Mouse (Mus musculus): Measurements from ENCODE around the gene Pomgnt2.
A peak's percentile ranks its signal among the peaks of the same experiment; 100 is the strongest.
"Not testable (repeated sequence)": the region's sequence is repeated elsewhere in the genome, so short reads cannot be mapped to it uniquely, and the experiment has no call there.

Gene Pomgnt2

DNA sequence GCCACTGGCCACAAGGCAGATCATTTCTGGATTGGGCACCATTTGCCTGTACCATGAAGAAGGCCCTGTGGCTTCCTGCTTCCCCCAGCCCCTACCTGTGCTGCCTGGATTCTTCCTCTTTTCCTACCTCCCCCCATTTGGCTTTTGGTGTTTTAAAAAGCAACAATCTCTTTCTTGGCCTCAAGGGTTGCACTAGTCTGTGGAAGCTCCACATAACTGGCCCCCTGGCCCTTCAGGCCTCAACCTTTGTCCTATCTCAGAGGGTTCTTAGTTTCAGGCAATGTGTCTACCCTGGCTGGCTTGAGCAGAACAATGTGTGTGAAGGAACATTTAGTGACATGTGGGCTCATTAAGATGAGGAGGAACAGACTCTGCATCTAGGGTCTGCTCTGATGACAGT lies at the start of gene Pomgnt2:
Gene Pomgnt2, minus strand, starts transcription at position 101 of the 400 bp plus-strand sequence.
- no peak for DNase-seq

DNA sequence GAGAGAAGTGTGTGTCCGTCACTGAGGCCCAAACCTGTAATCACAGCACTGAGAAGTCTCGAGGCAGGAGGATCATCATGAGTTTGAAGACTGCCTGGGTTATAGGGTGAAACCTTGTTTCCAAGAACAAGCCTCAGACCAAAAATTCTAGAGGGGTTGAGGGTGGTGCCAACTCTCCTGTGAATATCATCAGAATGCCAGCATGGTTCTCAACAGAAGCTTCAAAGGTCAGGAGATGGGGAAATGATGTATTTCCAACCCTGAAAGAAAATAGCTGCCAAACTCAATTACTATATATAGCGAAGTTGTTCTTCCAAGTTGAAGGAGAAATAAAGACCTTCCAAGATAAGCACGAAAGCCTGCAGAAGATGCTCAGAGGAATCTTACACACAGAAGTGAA lies 42.9 kb upstream of the Pomgnt2 start:
- no peak for DNase-seq

DNA sequence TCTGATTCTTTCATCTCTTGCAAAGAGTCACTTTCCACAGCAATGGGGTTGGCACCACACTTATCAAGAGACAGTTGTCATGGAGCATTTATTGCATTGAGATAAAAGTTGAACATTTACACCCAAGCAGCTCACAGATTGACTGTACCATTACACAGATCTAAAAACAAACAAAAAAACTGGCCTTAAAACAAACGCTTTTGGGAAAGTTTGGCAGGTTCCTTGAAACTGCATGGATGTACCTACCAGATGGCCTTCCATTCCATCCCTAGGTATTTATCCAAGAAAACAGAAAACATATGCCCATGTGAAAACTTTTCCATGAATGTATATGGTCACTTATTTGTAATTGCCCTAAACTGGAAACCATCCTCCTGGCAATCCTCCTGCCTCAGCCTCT lies 41.7 kb upstream of the Pomgnt2 start:
- DNase-seq: no peak

DNA sequence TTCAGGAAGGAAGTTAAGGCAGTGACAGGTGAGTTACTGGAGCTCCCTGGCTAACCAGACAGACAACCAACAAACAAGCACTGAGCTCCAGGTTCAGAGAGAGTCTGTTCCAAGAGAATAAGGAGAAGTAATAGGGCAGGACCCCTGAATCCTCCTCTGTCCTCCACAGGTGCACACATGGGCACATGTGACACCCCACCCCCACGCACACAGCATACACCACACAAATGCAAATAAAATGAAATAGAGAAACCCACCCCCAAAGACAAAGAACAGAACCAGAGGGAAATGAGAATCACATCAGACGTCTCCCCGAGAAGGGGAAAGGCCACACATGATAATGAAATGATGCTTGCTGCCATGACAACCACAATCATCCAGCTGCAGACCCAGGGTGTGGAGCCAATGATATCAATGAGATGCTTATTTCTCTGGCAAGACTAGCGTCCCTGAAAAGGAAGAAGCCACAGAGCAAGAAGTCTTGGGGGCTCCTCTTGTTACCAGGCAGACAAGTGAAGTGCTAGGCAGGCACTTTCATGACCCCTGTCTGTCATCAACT lies 39.7 kb upstream of the Pomgnt2 start:
- no peak for DNase-seq

DNA sequence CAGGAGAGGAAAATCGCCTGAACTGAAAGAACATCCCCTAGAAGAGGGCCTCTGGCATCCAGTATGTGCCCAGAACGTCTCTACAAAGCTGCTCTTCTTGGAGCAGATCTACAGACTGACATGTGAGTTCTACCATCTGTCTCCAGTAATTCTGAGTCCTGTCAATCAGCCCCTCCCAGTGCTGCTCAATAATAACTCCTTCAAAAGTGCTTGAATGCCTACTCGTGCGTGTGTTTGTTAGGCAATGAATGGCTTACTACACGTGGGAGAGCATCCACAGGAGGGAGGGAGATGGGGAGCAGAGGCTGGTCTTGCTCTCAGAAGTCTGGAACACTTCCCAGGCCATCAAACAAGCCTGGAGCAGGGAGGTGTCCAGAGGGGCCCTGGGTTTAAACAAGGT lies 38.9 kb upstream of the Pomgnt2 start:
- DNase-seq: no peak

DNA sequence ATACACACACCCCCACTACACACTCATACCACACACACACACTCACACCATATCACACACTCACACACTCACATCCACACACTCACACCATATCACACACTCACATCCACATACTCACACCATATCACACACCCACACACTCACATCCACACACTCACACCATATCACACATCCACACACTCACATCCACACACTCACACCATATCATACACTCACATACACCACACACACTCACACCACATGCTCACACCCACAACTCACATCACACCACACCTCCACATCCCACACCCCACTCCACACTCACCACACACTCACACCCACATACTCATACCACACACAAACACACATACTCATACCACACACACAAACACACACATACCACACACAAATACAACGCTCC lies 38.0 kb upstream of the Pomgnt2 start:
- no peak for DNase-seq

DNA sequence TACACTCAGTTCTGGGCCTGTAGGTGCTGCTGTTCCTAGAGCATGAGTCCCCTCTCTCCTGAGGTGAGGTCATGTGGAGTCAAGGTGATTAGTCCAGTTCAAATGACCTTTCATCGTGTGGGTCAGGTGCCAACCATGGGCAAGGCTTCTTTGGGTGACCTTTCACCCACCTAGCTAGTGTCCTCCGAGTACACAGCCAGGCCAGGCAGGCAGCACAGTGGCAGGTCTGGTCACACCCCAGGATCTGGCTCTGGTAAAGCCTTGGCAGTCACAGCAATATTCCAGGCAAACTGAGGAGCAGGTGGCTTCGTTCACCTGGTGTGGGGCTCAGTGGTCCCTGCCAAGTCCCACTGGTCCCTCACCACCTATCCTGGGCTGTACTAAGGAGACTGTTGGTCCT lies 35.2 kb upstream of the Pomgnt2 start:
- no peak for DNase-seq

DNA sequence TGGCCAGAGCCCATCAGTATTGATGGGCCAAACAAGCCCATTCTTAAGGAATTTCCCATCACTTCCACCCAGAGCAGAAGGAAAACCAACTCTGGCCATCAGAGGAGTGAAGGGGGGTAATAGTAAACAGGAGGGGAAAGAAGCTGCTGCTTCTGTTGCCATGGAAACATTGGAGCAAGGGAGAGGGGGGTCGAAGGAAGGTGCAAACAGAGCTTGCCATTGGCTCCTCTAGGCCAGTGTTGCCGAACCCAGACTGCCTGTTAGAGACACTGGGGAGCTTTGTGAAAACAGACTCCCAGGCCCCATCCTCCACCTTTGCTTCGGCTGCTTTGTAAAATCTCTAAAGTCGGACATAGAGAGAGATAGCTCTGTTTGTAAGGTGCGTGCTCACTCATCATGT lies 33.8 kb upstream of the Pomgnt2 start:
- DNase-seq: no peak

DNA sequence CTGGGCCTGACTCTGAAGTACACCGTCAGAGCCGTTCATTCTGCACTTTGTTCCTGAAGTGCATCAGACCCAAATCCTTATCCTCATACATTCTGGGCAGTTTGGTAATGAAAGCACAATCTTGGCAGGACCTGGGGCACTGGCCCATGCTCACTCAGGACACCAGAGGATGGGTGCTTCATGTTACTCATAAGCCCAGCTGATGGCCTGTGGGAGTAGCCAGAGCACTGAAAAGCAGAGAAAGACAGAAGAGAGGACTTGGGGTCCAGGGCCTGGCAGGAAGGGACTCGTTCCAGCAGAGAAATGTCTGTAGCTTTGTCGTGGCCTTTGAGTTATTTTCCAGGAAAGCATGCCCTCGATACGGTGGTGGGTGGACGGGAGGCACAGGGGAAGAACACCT lies 32.9 kb upstream of the Pomgnt2 start:
- no peak for DNase-seq

DNA sequence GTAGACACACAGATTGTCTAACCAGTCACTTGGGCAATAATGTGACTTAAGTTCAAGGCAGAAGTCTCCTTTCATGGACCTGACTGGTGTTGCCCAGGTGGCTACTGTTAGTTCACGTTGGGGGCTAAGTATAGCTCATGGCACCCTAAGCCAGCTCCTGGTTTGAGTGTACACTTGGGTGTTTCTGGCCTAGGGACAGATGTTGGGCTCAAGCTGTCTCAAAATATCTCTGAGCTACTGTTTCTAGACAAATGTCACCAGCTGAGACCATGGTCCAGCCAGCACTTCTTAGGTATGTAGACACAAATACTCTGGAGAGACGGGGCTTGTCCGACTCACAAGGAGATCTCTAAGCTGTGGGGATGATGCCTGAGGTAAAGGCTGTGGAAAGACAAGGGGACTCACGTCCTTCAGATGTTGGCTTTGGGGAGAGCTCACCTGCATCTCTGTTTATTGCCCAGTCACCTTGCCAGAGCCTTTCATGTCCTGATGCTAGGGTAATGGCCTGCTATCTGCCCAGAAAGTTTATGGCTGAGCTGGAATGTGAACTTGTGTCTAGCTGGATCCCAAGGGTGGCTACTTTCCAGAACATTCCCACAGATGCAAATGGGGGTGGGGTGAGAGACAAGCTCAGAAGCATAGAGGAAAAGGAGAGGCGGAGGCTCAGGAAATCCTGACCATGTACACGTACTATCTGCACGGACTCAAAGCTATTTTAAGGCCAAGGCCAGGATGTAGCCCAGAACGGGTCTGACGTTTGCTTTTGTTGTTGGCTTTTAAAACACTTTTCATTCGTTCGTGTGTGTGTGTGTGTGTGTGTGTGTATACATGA lies 31.2 kb upstream of the Pomgnt2 start:
- DNase-seq: no peak

DNA sequence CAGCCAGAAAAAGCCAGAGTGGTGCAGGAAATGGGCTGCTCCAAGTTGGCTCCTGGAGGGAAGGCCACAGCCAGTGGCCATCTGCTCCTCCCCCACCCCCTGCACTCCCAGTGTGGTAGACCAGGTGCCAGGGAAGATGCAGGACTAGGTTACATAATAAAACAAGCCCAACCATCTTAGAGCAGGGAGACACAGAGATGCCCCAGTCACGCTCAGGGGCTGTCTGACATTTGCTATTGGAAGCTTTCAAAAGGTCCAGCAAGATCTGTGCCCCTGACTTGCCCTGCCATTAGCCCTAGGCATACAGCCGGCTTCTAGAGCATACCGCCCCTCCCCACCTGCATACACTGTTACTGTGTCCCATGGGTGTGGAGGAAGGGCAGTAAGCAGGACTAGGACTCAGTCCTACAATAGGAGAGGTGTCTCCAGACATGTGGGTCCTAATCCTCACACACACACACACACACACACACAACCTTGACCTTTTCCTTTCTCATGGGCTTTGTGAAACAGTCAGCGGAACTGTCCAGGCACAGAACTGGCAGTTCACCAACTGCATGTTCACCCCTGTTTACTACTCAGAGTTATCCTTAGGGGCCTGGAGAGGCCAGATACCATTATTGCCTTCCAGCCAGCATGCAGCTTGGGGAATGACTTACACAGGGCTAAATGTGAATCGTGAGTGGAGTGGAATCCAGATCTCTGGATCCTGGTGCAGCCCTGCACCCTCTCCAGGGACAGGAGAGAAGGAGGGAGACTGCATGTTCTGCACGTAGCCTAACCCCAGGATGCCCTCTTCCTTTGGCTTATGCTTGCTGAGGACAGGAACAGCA lies 30.4 kb upstream of the Pomgnt2 start:
- DNase-seq: no peak

DNA sequence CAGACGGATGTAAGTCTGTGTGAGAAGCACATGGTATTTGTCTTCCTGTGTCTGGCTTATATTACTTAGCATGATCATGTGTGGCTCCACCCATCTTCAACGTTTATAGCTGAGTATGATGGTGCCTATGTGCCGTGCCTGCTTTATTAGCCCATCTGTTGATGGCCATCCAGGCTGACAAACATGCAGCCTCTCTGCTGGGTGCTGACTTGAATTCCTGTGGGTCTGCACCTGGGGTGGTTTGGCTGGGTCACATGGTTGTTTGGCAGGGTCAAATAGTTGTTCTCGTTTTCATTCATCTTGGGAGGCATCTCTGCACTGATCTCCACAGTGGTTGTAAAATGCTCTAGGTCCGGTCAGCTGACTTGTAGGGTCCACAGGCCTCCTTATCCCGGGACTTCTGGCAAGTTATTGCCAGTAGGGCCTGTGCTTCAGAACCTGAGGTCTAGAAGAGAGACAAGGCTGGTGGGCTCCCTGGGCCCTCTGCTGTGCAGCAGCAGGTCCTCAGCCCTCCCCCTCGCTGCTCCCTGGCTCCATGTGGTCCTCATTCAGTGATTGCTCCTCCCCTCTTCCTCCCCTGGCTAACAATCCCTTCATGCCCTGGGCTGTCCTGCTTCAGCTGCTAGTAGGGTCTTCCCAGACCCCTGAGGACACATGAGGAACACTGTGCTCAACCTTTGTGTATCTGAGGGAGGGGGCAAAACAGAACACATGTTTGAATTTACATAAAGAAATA lies 29.1 kb upstream of the Pomgnt2 start:
- DNase-seq: no peak

DNA sequence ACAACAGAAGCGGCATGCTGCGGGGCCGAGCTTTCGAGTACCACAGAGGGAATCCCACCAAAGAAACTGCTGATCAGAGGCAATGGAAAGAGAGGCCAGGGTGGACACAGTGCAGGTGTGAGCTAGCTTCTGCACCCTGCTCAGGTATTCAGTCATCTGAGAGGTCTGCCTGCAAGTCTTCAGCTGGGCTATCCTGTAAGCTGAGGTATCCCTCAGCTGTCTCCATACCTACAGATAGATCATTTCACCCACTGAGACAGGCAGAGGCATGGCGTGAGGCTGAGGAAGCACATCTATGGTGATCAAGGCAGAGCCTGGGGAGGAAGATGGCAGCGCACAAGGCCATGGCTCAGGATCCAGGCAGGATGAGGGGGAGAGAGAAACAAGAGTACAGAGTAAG lies 27.5 kb upstream of the Pomgnt2 start:
- DNase-seq: no peak

DNA sequence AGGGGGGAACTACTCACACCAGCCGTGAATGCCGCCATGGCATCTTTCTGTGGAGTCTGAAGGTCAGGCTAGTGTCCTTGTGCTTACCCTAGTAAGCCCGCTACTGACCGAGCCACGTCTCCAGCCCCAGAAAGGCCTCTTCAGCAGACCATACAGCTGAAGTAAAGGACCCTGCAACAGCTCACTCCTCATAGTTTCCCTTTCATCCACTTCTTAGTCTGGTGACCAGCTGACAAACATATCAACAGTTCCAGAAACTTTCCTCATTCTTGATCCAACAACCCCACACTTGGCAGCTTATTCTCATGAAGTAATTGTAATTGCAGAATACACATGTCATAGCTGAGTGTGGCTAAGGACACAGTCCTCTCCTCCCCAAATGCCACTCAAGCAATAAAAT lies 27.0 kb upstream of the Pomgnt2 start:
- no peak for DNase-seq

DNA sequence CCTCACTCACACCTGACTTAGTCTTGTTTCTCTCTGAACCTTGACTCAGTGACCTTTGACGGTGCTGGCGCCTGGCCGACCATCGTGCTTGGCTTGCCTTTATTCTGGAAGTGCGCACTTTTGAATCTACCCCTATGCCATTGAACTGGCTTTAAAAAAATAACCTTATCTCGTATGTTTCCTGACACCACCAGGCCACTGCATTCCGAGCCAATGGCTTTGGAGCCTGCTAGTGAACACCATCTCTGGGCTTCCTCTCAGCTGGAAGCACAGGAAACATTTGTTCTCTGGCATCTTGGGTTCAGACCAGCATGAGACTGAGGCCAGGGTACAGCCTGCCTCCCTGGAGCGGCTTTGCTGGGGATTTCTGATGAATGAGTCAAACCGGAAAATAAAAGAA lies 25.9 kb upstream of the Pomgnt2 start:
- no peak for DNase-seq

DNA sequence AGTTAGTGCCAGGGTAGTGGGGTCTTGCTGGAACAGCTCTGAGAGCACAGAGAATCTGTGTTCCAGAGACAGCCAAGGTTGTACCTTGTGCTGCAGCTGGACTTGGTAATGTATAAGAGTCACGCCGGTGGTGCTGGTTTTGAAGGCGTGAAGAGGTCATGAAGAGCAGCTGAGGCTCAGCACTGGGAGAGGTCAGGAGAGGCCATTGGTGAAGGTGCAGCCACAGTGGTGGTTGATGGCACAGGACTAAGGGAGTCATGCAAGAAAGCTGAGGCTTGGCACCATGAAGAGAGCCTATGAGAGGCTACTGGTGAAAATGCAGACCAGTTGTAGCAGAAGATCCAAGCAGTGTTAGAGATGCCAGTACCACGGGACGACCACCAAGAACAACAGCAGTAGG lies 24.7 kb upstream of the Pomgnt2 start:
- DNase-seq: no peak

DNA sequence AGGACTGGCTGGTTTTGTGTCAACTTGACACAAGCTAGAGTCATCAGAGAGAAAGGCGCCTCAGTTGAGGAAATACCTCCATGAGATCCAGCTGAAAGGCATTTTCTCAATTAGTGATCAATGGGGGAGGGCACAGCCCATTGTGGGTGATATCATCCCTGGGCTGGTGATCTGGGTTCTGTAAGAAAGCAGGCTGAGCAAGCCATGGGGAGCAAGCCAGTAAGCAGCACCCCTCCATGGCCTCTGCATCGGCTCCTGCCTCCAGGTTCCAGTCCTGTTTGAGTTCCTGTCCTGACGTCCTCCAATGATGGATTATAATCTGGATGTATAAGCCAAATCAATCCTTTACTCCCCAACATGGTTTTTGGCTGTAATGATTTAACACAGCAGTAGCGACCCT lies 24.3 kb upstream of the Pomgnt2 start:
- DNase-seq: not testable (repeated sequence)

DNA sequence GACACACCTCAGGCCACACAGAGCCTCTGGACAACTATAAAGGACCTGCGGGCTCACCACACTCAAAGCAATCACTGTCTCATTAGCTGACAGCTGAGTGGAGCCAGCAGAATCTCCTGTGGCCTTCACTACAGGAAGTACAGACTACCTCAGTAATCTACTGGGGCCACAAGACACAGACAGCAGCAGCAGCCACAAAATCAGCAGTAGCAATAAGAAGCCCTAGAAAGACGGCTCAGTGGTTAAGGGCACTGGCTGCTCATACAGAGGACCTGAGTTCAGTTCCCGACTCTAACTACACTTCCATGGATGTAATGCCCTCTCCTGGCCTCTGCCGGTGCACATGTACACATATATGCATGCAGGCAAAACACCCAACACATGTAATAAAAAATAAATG lies 23.4 kb upstream of the Pomgnt2 start:
- DNase-seq: no peak

DNA sequence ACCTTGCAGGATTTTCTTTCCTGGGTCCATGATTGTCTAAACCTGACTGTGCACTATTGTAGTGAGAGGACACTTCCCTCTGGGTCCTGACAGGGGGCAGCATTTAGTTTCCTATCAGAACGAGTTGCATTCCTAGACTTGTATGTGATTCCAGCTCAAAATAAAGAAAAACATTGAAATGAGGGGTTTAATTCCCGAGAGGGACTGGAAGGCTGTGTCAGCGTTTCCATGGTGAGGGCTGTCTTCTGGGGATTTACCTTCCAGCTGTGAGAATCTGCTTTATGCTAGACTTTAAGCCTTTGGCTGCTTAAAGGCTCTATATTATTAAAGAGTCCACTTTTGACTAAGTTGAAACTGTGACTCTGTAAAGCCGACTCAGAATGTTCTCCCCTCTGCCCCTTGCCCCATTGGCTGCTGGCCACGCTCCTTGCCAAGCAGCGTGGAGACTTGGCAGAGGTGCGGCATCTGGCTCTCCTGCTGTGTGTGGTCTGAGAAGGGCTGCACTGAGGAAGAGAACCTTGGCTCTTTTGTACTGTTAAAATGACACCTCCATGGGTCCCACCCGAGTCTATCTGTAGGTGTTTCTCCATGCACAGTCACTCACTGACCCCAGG lies 22.0 kb upstream of the Pomgnt2 start:
- DNase-seq: no peak

DNA sequence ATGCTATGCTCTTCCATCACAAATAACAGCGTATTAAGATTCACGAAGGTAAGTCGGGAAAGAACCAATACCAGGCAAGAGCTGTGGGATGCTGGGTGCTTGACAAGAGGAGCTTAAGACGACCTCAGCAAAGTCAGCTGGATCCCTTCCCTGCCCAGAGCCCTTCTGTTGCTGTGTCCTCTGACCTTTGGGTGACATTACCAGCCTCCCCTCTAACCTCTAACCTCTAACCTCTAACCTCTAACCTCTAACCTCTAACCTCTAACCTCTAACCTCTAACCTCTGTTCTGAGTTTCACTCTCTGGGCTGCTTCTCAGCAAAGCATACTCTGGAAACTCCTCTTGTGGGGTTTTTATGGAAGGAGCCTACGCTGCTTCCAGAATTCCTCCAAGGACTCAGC lies 21.2 kb upstream of the Pomgnt2 start:
- DNase-seq: no peak

DNA sequence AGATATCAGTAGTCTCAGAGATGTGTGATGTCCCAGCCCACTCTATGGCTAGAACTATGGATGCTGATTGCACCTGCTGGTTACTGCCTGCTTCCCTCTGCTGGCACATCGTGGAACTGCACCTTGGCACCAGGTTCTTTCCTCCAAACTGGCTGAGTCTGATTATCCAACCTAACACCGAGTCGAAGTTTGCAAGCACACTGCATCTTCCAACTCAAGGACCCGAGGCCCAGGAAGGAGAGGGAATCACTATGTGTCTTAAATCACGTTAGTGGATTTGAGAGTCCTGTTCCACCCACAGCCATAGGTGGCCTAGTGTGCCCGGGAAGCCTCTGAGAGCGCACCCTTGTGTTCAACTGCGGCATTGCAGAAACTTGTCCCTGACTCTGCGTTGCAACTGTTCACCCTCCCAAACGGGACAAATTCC lies 17.3 kb upstream of the Pomgnt2 start:
- DNase-seq: peak; percentile 48

DNA sequence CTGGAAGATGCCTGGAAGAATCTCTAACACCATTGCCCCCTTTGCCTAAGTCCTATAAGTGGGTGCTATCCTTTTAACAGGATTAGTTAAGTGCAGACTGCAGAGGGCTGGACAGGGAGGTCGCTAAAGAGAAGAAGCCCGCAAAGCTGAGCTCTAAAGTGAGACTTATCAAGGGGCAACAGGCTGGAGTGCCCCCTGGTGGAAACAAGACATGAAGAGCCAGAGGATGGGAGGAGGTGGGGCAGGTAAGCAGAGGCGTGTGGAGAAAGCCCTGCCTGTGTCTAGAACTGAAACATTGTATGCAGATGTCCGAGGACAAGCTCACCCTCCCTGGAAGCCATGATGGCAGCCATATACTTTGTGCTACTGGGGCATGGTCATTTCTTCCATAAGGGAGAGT lies 16.7 kb upstream of the Pomgnt2 start:
- DNase-seq: no peak

DNA sequence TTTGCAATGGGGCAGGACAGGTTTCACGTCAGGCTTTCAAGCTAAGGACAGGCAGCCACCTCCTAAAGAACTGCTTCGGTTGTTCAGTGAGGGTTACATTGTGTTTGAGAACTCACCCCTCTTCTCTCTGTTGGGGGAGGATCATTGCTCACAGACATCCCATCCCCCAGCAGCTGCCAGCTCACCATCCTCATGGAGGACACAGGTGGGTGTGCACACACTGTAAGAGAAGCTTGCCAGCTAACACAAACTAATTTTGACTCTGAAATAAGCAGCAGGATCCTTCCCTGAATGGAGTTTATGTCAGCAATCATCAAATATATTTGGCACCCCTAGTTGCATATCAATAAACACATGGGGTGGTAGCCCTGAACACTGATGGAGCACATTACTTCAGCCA lies 15.9 kb upstream of the Pomgnt2 start:
- DNase-seq: no peak
